Mouse (Mus musculus) heart, adult 2 months (tissue): ENCODE measurements around the gene Adcy6. TPM values are rescaled to one million over a fixed set of nuclear protein-coding genes. Genes with fewer than 3 reads are reported as not detected.
A peak's percentile ranks its signal among the peaks of the same experiment; 100 is the strongest.

ENCODE experiments used
- DNase-seq, 2 experiments: peaks; one replicate each; pipeline ENCODE4 v3.0.0; 2021
- H3K27ac ChIP-seq: fragments of 200-600 bp; 2 replicates; pipeline ENCODE4 v1.8.1; 2022
- H3K27me3 ChIP-seq: fragments of 200-500 bp; 2 replicates; pipeline ENCODE4 v1.6.1; 2012; ENCODE audit warnings: mild to moderate bottlenecking, low read length, inconsistent platforms, mixed read lengths; ENCODE audit not compliant: control insufficient read depth, insufficient read depth
- H3K36me3 ChIP-seq: fragments of 200-500 bp; 2 replicates; pipeline ENCODE4 v1.6.1; 2012; ENCODE audit warnings: low read length, inconsistent platforms; ENCODE audit not compliant: control insufficient read depth, insufficient read depth
- H3K4me1 ChIP-seq: fragments of 200-500 bp; 2 replicates; pipeline ENCODE4 v1.6.1; 2011; ENCODE audit warnings: low read length; ENCODE audit not compliant: control insufficient read depth, insufficient read depth
- H3K4me3 ChIP-seq: fragments of 200-600 bp; 2 replicates; pipeline ENCODE4 v1.8.1; 2022
- H3K79me2 ChIP-seq: fragments of 200-500 bp; replicated peaks from 2 replicates; pipeline ENCODE4 v1.6.1; 2012; ENCODE audit warnings: mild to moderate bottlenecking, inconsistent platforms, low read length, moderate library complexity, mixed read lengths; ENCODE audit not compliant: control insufficient read depth, insufficient read depth
- H3K9ac ChIP-seq: fragments of 200-500 bp; 2 replicates; pipeline ENCODE4 v1.6.1; 2012; ENCODE audit warnings: low read depth, mild to moderate bottlenecking, control low read depth, inconsistent platforms, low read length, mixed read lengths
- CTCF ChIP-seq: fragments of 200-600 bp; IDR thresholded peaks from 2 replicates; pipeline ENCODE4 v1.8.1; 2022; ENCODE audit warnings: antibody characterized with exemption, mild to moderate bottlenecking, moderate library complexity
- EP300 ChIP-seq: fragments of 200-500 bp; IDR thresholded peaks from 2 replicates; pipeline ENCODE4 v1.6.1; 2011; ENCODE audit warnings: low read depth, low read length, control low read depth; ENCODE audit not compliant: insufficient read depth
- POLR2A ChIP-seq: fragments of 200-500 bp; IDR thresholded peaks from 2 replicates; pipeline ENCODE4 v1.6.1; 2011; ENCODE audit warnings: mild to moderate bottlenecking, low read depth, low read length, control low read depth; ENCODE audit not compliant: insufficient read depth
- WGBS: fragments of 180-500 bp; shearing (Covaris S2); methylation state at CpG from one replicate; pipeline ENCODE4 v1.1.7; 2018; 5-methylcytosine and 5-hydroxymethylcytosine counted together
- intact Hi-C: fragments of 180-260 bp; cut with DNase I; formaldehyde crosslinking; loops from one replicate; pipeline ENCODE4 v1.15.1; 2025
- long read RNA-seq: library from polyadenylated mRNA; stranded (forward); transcript quantifications from one replicate; pipeline ENCODE4 v2.0.0, GENCODE M21; 2021
- polyA plus RNA-seq: library from polyadenylated mRNA; depleted of rRNA; stranded (reverse); fragments of >200 nt; gene quantifications from 2 replicates; pipeline ENCODE4 v1.2.3, GENCODE M21; 2012; rRNA removed
- total RNA-seq, 2 experiments: library from RNA; stranded (reverse); gene quantifications; 2 replicates each; pipeline ENCODE4 v1.2.3; 2021

Adcy6 gene
- 100 to 1,000 TPM; 153 to 220 TPM for total RNA-seq
- 136 and 211 TPM in 2 replicates for polyA plus RNA-seq
- long read RNA-seq, partial matches to known transcripts, result 2 of 29 reads
- long read RNA-seq, other reads (novel, unspliced or antisense), result 23 of 29 reads

GRCm38 (mm10) chr15:98609331-98610130 is at the start of gene Adcy6:
Gene Adcy6, minus strand, starts transcription at chr15:98610076.
- H3K4me3 ChIP-seq, result peak within 1 kb of the TSS; percentile 96
- under 1% methylated on average over 69 of the region's 75 CpGs for WGBS

GRCm38 (mm10) chr15:98656982-98657751 is 47.3 kb upstream of the Adcy6 start:
- intact Hi-C loops, result no loop called here
- Histone ChIP-seq H3K4me1 (no peaks in the 10 kb centered on the region), H3K27ac (no peak overlapping the region), H3K36me3 (no peaks in the 10 kb centered on the region), H3K4me3 (no peak overlapping the region), H3K27me3 (no peaks in the 10 kb centered on the region), H3K79me2 (no peaks in the 10 kb centered on the region), H3K9ac (no peak overlapping the region)
- 88% methylated on average over 15 of the region's 15 CpGs for WGBS
- TF ChIP-seq POLR2A, result no peak
- peak; percentile 22; the same call in 1 of the 2 replicates for TF ChIP-seq CTCF
- TF ChIP-seq EP300, result no peak
- DNase-seq, result no peak

More at GRCm38 (mm10) chr15:98609331-98610130, at the start of gene Adcy6:
- Histone ChIP-seq H3K4me1 (peaks cover 3% of the 10 kb centered on the region), H3K79me2 (peaks cover 2% of the 10 kb centered on the region; the same call in 1 of the 2 replicates), H3K27me3 (no peaks in the 10 kb centered on the region), H3K27ac (peak within 1 kb of the TSS; percentile 89), H3K9ac (peak within 1 kb of the TSS; percentile 99), H3K36me3 (no peaks in the 10 kb centered on the region)
- peak; percentile 86 for DNase-seq
- TF ChIP-seq CTCF (no peak), POLR2A (no peak), EP300 (no peak)
- intact Hi-C loops, result no loop called here

- intact Hi-C loops, result no loop called here
- H3K4me3 ChIP-seq, result no peak overlapping the region
- WGBS, result 87% methylated on average over 8 of the region's 8 CpGs
- no peaks in the 10 kb centered on the region for H3K27me3 ChIP-seq
- H3K36me3 ChIP-seq, result no peaks in the 10 kb centered on the region
- no peak overlapping the region for H3K27ac ChIP-seq
- H3K79me2 ChIP-seq, result no peaks in the 10 kb centered on the region
- no peak for DNase-seq
- no peaks in the 10 kb centered on the region for H3K4me1 ChIP-seq
- no peak overlapping the region for H3K9ac ChIP-seq
- TF ChIP-seq EP300, result no peak
- TF ChIP-seq CTCF, result no peak
- TF ChIP-seq POLR2A, result no peak
Observed at GRCm38 (mm10) chr15:98652174-98652573, 42.3 kb upstream of the Adcy6 start.

- Histone ChIP-seq H3K9ac (no peak overlapping the region), H3K4me3 (no peak overlapping the region), H3K27me3 (no peaks in the 10 kb centered on the region), H3K4me1 (no peaks in the 10 kb centered on the region), H3K79me2 (no peaks in the 10 kb centered on the region), H3K36me3 (no peaks in the 10 kb centered on the region), H3K27ac (no peak overlapping the region)
- no peak for DNase-seq
- TF ChIP-seq EP300 (no peak), CTCF (no peak), POLR2A (no peak)
- intact Hi-C loops, result no loop called here
- WGBS, result 90% methylated on average over 15 of the region's 15 CpGs
Observed at GRCm38 (mm10) chr15:98651431-98651830, 41.6 kb upstream of the Adcy6 start.

GRCm38 (mm10) chr15:98648071-98648470 is 38.2 kb upstream of the Adcy6 start:
- WGBS, result 86% methylated on average over 3 of the region's 3 CpGs
- intact Hi-C loops, result no loop called here

More at GRCm38 (mm10) chr15:98648071-98648470, 38.2 kb upstream of the Adcy6 start:
- Histone ChIP-seq H3K79me2 (no peaks in the 10 kb centered on the region), H3K9ac (no peak overlapping the region), H3K4me1 (no peaks in the 10 kb centered on the region), H3K27ac (no peak overlapping the region), H3K27me3 (no peaks in the 10 kb centered on the region), H3K4me3 (no peak overlapping the region), H3K36me3 (no peaks in the 10 kb centered on the region)
- TF ChIP-seq POLR2A (no peak), CTCF (no peak), EP300 (no peak)
- DNase-seq, result no peak
